Mouse (Mus musculus) gastrocnemius, adult 8-10 months (tissue): ENCODE measurements around the gene Rbm24. TPM values are rescaled to one million over a fixed set of nuclear protein-coding genes. Genes with fewer than 3 reads are reported as not detected.

ENCODE experiments used
- DNase-seq, 2 experiments: peaks; one replicate each; pipeline ENCODE4 v3.0.0; 2022; ENCODE audit warnings: low spot score in 2 of 2
- total RNA-seq, 4 experiments: library from RNA; stranded (reverse); gene quantifications; 2 replicates each; pipeline ENCODE4 v1.2.4; 2022

The Rbm24 gene
- total RNA-seq, 4 experiments from 2014 or later, result 177 to 220 (median 196) TPM

- DNase-seq, result no peak
These were observed 15.8 kb downstream of the Rbm24 start for GRCm38 (mm10) chr13:46433880-46434560.

GRCm38 (mm10) chr13:46438960-46439359 is 20.7 kb downstream of the Rbm24 start:
- no peak for DNase-seq

GRCm38 (mm10) chr13:46444021-46444420 is 25.8 kb downstream of the Rbm24 start:
- DNase-seq, result no peak

GRCm38 (mm10) chr13:46446062-46446461 is 27.8 kb downstream of the Rbm24 start:
- DNase-seq, result peak in 1 of 2 experiments; percentile 40

GRCm38 (mm10) chr13:46448276-46448675 is 30.0 kb downstream of the Rbm24 start:
- DNase-seq, result no peak

- no peak for DNase-seq
These were observed 31.7 kb downstream of the Rbm24 start for GRCm38 (mm10) chr13:46449955-46450354.

- DNase-seq, result no peak
These were observed 32.4 kb downstream of the Rbm24 start for GRCm38 (mm10) chr13:46450623-46451022.

GRCm38 (mm10) chr13:46451548-46451947 is 33.3 kb downstream of the Rbm24 start:
- DNase-seq, result no peak

GRCm38 (mm10) chr13:46459546-46459945 is 41.3 kb downstream of the Rbm24 start:
- no peak for DNase-seq

GRCm38 (mm10) chr13:46462280-46462679 is 44.0 kb downstream of the Rbm24 start:
- DNase-seq, result no peak

GRCm38 (mm10) chr13:46463764-46464163 is 45.5 kb downstream of the Rbm24 start:
- no peak for DNase-seq

GRCm38 (mm10) chr13:46468251-46468650 is 50.0 kb downstream of the Rbm24 start:
- DNase-seq, result no peak

- no peak for DNase-seq
These were observed 51.3 kb downstream of the Rbm24 start for GRCm38 (mm10) chr13:46469536-46469935.

Other genes with a start within 250 kb of the Rbm24 start
- gene Stmnd1, start 144.7 kb upstream of the Rbm24 start, total RNA-seq, result under 1 TPM in 3 of 4 experiments, not detected in 1; 0.20 to 0.24 (median 0.21) TPM
- gene Cap2, start 83.4 kb downstream of the Rbm24 start, total RNA-seq, result 100 to 1,000 TPM; 252 to 331 (median 305) TPM